Mouse (Mus musculus) spleen, adult 2 months (tissue): ENCODE results near the gene BC052040.

Experiments
- CTCF ChIP-seq: fragments of 200-500 bp; IDR thresholded peaks from 2 replicates; pipeline ENCODE4 v1.5.1; 2011; ENCODE audit warnings: mild to moderate bottlenecking, inconsistent platforms; ENCODE audit not compliant: insufficient read depth, insufficient read length, insufficient replicate concordance; ENCODE audit errors: extremely low read depth
- POLR2A ChIP-seq: fragments of 200-500 bp; IDR thresholded peaks from 2 replicates; pipeline ENCODE4 v1.6.1; 2011; ENCODE audit warnings: low read depth, low read length, inconsistent platforms

- TF ChIP-seq CTCF (no peak), POLR2A (no peak)
These were observed 195.7 kb downstream of the BC052040 start for GRCm38 (mm10) chr2:115776924-115777860.
